ENCODE assay signal across 8 mouse cellular contexts in the genomic region with DNA sequence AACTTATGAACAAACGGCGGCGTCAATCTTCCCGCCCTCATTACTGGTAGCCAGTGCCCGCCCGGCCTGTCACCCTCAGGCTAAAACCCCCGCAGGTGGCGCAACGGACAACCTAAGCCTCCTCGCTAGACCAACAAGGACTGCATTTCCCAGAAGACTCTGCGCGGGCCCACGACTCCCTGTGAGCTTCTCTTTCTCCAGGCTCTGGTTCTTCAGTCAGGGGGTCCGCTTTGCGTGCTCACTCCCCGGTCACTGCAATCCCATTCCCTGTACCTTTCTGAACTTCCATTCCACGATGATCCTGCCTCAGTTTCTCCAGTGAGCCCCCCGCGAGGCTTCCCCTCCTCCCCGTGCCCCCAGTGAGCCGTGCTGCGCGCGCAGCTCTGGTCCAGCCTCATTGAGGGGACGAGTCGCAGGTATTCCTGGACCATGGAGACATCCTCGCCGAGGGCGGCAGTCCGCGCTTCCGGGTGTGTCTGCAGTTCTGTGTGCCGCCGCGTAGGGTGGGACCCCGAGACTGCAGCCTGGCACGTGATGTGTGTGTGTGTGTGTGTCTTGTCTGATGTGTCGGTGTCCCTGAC. TPM values are rescaled to one million over a fixed set of nuclear protein-coding genes. Genes with fewer than 3 reads are reported as not detected.
DNase-seq lines count a peak whose midpoint lies in the region; ATAC-seq lines count a peak whose summit lies in the region.

TSS of gene Lmtk3 (plus strand) at position 228 of the 581 bp plus-strand sequence.

- peaks cover 47% of the 10 kb centered on the region for H3K4me1 ChIP-seq in liver, embryonic 12.5 days

- peak within 1 kb of the TSS; percentile 51 for H3K9ac ChIP-seq in liver, embryonic 12.5 days

- peak within 1 kb of the TSS; percentile 58 for H3K4me3 ChIP-seq in liver, embryonic 12.5 days

- under 1% methylated on average over 38 of the region's 38 CpGs for WGBS in liver, embryonic 12.5 days (ENCODE audit: insufficient replicate concordance)

- peak within 1 kb of the TSS; percentile 75 for H3K4me2 ChIP-seq in liver, embryonic 12.5 days

- peak; percentile 23; the same call in 1 of the 2 replicates for ATAC-seq in liver, embryonic 12.5 days

- H3K36me3 ChIP-seq in liver, embryonic 12.5 days, result no peaks in the 10 kb centered on the region

- H3K27ac ChIP-seq in liver, embryonic 12.5 days, result no peak within 1 kb of the TSS

- H3K9me3 ChIP-seq in liver, embryonic 12.5 days (replicated peaks), result no peaks in the 10 kb centered on the region

- peak; percentile 78 for DNase-seq in layer of hippocampus, adult 11-12 months (ENCODE audit: low spot score)
- DNase-seq in layer of hippocampus, adult 9-10 months (ENCODE audit: low spot score), result no peak
- DNase-seq in cerebellum, adult 9-11 months, result peak; percentile 88
- DNase-seq in frontal cortex, postnatal 14 days (ENCODE audit: low spot score in 2 of 2), result peak; percentile 67 to 71
- DNase-seq in kidney, postnatal 10 days, result peak; percentile 78
- DNase-seq in naive thymus-derived CD4-positive, alpha-beta T cell, adult 2 months (ENCODE audit: low read depth), result peak; percentile 62
- peak; percentile 53 for DNase-seq in thymus, postnatal 0 days (ENCODE audit: low spot score)

- H3K27me3 ChIP-seq in liver, embryonic 12.5 days (replicated peaks), result peaks cover 94% of the 10 kb centered on the region

RNA-seq across cellular contexts. Expression of gene Lmtk3, which starts in this region (rescaled TPM):
- polyA plus RNA-seq in liver, embryonic 12.5 days (2016; fragmentation: Nextera tagmentation; extraction: Ambion mirVana), result 0.10 and 0.32 TPM in 2 replicates
- polyA plus RNA-seq in thymus, postnatal 0 days (2015; fragmentation: Nextera tagmentation; extraction: Ambion mirVana), result not detected in 2 replicates

Comparison
In these comparisons a context has a peak if more than half of its experiments do, and no peak if none do; other contexts are left out.
1. Peak in ATAC-seq, H3K4me3 ChIP-seq, H3K9ac ChIP-seq and H3K4me2 ChIP-seq in liver, embryonic 12.5 days; RNA of the gene not detected or under 1 TPM.
2. Peak in DNase-seq in thymus, postnatal 0 days; RNA of the gene not detected or under 1 TPM.